Mouse (Mus musculus): Measurements from ENCODE around the gene Fmnl1.

GRCm38 (mm10) chr11:103162132-103162531 is 8.8 kb upstream of the Fmnl1 start:
- TF ChIP-seq POLR2A (IDR thresholded peaks at IDR 0.05; ENCODE audit: low read depth, low read length) (no peak), CTCF (IDR thresholded peaks at IDR 0.05; ENCODE audit: extremely low read depth, insufficient read length, insufficient replicate concordance, low read depth, low read length) (peak; percentile 23; the same call in 1 of the 2 replicates)

Data from small intestine, adult 2 months (tissue).